Mouse (Mus musculus) CD4-positive helper T cell, adult 2 months (primary cell): ENCODE measurements around the gene Ifi204.
A peak's percentile ranks its signal among the peaks of the same experiment; 100 is the strongest.
"Not testable (repeated sequence)": the region's sequence is repeated elsewhere in the genome, so short reads cannot be mapped to it uniquely, and the experiment has no call there.

Experiments used
- DNase-seq: peaks from one replicate; pipeline ENCODE4 v3.0.0-alpha.2; 2012; ENCODE audit warnings: low read depth, missing footprints, low spot score

Gene Ifi204

GRCm38 (mm10) chr1:173766848-173767617 lies at the start of gene Ifi204:
Ifi204 (minus strand) TSS chr1:173766943.
- DNase-seq, result peak; percentile 51

GRCm38 (mm10) chr1:173809294-173809693 lies 42.6 kb upstream of the Ifi204 start:
- DNase-seq, result peak; percentile 14

GRCm38 (mm10) chr1:173802689-173803281 lies 36.0 kb upstream of the Ifi204 start:
- DNase-seq, result not testable (repeated sequence)

- not testable (repeated sequence) for DNase-seq
Observed at GRCm38 (mm10) chr1:173802207-173802606, 35.5 kb upstream of the Ifi204 start.

DNA sequence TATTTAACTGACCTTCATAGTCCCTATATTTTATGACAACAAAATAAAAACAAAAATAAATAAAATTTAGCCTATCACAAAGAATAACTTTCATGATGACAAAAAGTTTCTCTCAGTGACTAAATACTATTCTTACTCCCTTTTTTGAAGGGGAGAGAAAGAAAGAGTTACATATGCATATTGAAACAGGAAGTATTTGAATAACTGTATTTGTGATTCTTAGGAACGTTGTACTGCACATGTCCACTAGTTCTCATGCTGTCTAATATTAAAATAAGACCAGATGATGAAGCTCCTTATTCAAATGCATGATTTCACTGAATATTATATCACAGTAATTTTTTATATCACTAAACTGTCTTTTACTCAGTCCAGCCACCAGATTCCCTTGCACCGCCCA lies 35.0 kb upstream of the Ifi204 start:
- DNase-seq, result not testable (repeated sequence)

- not testable (repeated sequence) for DNase-seq
Observed at GRCm38 (mm10) chr1:173773457-173773856, 6.7 kb upstream of the Ifi204 start.

- not testable (repeated sequence) for DNase-seq
Observed at GRCm38 (mm10) chr1:173760032-173760431, 6.7 kb downstream of the Ifi204 start.

GRCm38 (mm10) chr1:173742262-173742661 lies 24.5 kb downstream of the Ifi204 start:
- no peak for DNase-seq

DNA sequence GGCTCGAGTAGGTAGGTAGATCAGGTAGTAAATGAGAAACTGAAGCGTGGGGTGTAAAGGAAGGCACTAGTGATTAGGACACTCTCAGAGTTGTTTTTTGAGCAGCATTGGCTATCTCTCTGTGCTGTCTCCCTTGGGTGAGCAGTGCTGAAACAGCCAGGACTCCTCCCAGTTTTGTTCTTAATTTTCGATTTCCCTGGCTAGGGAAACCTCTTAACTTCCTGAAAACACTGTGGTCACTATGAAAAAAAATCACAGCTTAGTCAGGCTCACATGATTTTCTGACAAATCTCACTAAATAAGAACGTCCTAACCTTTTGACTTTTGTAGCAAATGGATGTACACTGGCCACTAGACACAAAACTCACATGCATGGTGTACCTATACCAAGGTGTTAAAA lies 25.1 kb downstream of the Ifi204 start, which contains the start of gene Ifi207:
Ifi207 (minus strand) TSS at position 92 of the 400 bp plus-strand sequence.
- no peak for DNase-seq

DNA sequence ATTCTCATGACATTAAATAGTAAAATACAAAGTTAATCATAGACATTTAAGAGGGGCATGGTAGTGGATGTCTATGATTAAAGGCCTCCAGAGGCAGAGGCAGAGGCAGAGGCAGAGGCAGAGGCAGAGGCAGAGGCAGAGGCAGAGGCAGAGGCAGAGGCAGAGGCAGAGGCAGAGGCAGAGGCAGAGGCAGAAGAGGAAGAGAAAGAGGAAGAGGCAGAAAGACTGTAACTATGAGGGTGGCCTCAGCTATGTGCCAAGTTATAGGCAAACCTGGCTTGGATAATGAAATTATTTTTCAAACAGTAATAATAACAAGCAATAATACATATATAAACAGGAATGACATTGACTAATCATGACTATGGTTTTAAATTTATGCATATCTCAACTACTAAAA lies 26.2 kb downstream of the Ifi204 start:
- no peak for DNase-seq

DNA sequence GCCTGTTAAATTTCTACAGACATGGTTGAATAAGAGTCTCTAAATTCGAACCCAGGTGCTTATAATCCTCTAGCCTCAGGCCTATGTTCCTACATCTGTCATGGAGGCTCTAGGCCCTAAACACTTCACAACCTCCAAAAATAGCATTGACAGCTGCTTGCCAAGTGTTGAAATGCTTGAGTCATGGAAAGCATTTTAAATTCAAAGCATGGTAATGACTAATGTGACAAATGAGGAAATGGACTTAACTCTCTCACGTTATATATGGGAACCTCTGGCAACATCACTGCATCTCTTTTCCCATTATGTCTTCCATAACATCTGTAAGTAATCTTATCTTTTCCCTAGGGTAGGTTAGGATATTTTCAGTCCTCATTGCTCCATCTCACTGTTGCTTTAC lies 29.8 kb downstream of the Ifi204 start:
- DNase-seq, result no peak

DNA sequence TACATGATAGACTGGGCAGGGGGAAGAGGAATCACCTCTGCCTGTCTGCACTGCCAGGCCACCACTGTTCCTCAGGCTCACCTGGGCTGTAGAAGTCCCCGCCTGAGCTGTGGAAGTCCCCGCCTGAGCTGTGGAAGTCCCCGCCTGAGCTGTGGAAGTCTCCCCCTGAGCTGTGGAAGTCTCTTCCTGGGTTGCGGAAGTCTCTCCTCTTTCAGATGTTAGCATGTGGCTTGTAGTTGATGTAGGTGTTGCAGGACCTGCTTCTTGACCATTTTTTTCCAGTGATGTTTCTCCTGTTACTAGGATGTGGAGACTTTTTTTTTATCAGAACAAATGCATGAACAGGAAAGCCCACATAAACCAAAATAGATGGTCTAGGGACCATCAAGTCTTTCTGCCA lies 31.7 kb downstream of the Ifi204 start:
- not testable (repeated sequence) for DNase-seq

- no peak for DNase-seq
Observed at GRCm38 (mm10) chr1:173733219-173733618, 33.5 kb downstream of the Ifi204 start.
